Mouse (Mus musculus) embryo, embryonic 9.5 days (tissue): ENCODE results near the gene Tmed6.
"Not testable (repeated sequence)": the region's sequence is repeated elsewhere in the genome, so short reads cannot be mapped to it uniquely, and the experiment has no call there.

ENCODE experiments used
- DNase-seq: peaks from one replicate; pipeline ENCODE4 v3.0.0-alpha.2; 2017; ENCODE audit errors: extremely low spot score

Tmed6 gene

GRCm38 (mm10) chr8:107065511-107066496 is at the start of gene Tmed6:
TSS of gene Tmed6 (minus strand) at chr8:107065644.
- DNase-seq = no peak

- DNase-seq = no peak
Measured at GRCm38 (mm10) chr8:107115008-107115320, 49.5 kb upstream of the Tmed6 start.

- DNase-seq = no peak
Measured at GRCm38 (mm10) chr8:107114150-107115007, 48.9 kb upstream of the Tmed6 start.

- no peak for DNase-seq
Measured at GRCm38 (mm10) chr8:107113209-107113608, 47.8 kb upstream of the Tmed6 start.

GRCm38 (mm10) chr8:107111340-107112105 is 46.1 kb upstream of the Tmed6 start:
- DNase-seq = no peak

GRCm38 (mm10) chr8:107110629-107111330 is 45.3 kb upstream of the Tmed6 start:
- no peak for DNase-seq

GRCm38 (mm10) chr8:107109816-107110435 is 44.5 kb upstream of the Tmed6 start:
- DNase-seq = no peak

- no peak for DNase-seq
Measured at GRCm38 (mm10) chr8:107108978-107109720, 43.7 kb upstream of the Tmed6 start.

- DNase-seq = not testable (repeated sequence)
Measured at GRCm38 (mm10) chr8:107108089-107108488, 42.6 kb upstream of the Tmed6 start.

- DNase-seq = peak; percentile 83
Measured at GRCm38 (mm10) chr8:107104547-107104946, 39.1 kb upstream of the Tmed6 start.

- DNase-seq = no peak
Measured at GRCm38 (mm10) chr8:107100635-107101034, 35.2 kb upstream of the Tmed6 start.

- DNase-seq = peak; percentile 96
Measured at GRCm38 (mm10) chr8:107096366-107097036, 31.1 kb upstream of the Tmed6 start, which contains the start of gene Terf2. TSS of gene Terf2 (minus strand) at chr8:107096547.

GRCm38 (mm10) chr8:107095717-107096365 is 30.4 kb upstream of the Tmed6 start:
- no peak for DNase-seq

GRCm38 (mm10) chr8:107090531-107090930 is 25.1 kb upstream of the Tmed6 start:
- DNase-seq = no peak

GRCm38 (mm10) chr8:107088526-107089063 is 23.2 kb upstream of the Tmed6 start:
- no peak for DNase-seq

- no peak for DNase-seq
Measured at GRCm38 (mm10) chr8:107086018-107086417, 20.6 kb upstream of the Tmed6 start.

GRCm38 (mm10) chr8:107085358-107085757 is 19.9 kb upstream of the Tmed6 start:
- DNase-seq = no peak

GRCm38 (mm10) chr8:107076239-107076888 is 10.9 kb upstream of the Tmed6 start:
- no peak for DNase-seq
